Mouse (Mus musculus) skeletal muscle tissue, adult 2 months (tissue): ENCODE results near the gene D10Wsu102e.
"Not testable (repeated sequence)": the region's sequence is repeated elsewhere in the genome, so short reads cannot be mapped to it uniquely, and the experiment has no call there.

Source experiments
- DNase-seq: peaks from one replicate; pipeline ENCODE4 v3.0.0-alpha.2; 2012; ENCODE audit warnings: low read depth, low spot score

Gene D10Wsu102e

DNA sequence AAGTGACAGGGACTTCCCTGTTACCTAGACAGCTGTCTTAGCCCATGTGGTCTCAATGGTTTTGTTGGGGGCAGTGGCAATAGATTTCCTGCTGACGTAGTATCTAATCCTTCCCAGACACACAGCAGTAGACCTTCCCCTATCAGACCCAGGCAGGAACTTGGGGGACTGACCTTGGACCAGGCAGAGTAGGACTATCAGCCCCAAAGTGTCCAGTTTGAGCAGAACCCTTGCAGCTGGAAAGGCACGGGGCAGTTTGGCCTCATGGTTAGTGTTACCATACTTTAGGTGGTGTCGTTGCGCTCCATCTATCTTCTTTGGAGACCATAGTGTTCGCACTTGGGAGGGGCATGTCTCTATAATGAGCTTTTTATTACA lies 13.7 kb upstream of the D10Wsu102e start:
- no peak for DNase-seq

DNA sequence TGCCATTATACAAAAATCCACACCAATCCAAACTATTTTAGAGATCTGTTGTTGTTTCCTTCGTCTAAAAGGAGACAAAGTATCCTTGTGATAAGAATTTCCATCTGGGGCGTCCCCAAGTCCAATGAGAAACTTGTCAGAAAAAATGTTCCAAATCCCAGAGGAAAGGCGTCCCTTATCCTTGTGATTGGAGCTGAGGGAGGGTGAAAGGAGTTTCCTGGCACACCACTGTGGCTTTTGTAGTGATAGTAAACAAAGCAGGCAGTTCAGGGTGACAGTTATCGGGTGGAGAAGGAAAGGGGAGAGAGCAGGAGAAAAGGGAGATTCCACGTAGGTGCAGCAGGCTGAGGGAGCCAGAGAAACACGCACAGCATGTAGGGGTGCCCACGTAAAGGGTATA lies 12.5 kb upstream of the D10Wsu102e start:
- DNase-seq: no peak

DNA sequence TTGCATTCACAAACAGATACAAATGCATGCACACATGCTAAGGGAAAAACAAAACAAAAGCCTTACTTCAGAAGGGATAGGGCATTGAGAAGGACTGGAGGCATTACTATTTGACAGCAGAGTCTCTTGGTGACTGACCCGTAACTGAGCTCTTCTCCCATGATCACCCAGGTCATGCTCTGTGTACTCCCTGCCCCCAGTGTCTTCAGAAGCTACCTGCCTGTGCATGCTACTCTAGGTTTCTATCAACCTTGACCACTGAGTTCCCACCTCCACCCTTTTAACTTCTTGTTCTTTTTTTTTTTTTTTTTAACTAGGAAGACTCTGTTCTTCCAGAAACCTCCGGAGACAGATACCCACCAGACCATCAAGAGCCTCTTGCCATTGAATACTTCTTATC lies 9.3 kb upstream of the D10Wsu102e start:
- DNase-seq: no peak

GRCm38 (mm10) chr10:83351779-83352178 lies 8.2 kb upstream of the D10Wsu102e start:
- not testable (repeated sequence) for DNase-seq

- peak; percentile 36 for DNase-seq
These were observed 6.2 kb upstream of the D10Wsu102e start for GRCm38 (mm10) chr10:83353680-83354332.

- no peak for DNase-seq
These were observed 5.7 kb upstream of the D10Wsu102e start for GRCm38 (mm10) chr10:83354333-83354719.

- no peak for DNase-seq
These were observed 3.6 kb upstream of the D10Wsu102e start for GRCm38 (mm10) chr10:83356416-83356815.

DNA sequence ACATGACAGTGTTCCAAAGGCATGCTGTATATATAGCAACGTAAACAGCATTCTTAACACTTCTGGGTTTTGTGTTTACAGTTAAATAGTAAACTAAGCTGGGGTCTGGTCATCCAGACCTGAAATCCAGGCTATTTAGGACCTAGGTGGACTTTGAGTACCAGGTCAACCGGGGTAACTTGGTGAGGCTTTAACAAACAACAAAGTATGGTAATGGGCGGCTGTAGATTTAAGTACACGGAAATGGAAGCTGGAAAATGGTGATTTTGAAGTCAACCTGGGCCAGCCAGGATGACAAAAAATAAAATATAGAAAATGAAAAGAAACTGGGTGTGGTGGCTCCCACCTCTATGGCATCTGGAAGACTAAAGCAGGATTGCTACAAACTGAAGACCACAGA lies 570 bp upstream of the D10Wsu102e start:
- DNase-seq: no peak

DNA sequence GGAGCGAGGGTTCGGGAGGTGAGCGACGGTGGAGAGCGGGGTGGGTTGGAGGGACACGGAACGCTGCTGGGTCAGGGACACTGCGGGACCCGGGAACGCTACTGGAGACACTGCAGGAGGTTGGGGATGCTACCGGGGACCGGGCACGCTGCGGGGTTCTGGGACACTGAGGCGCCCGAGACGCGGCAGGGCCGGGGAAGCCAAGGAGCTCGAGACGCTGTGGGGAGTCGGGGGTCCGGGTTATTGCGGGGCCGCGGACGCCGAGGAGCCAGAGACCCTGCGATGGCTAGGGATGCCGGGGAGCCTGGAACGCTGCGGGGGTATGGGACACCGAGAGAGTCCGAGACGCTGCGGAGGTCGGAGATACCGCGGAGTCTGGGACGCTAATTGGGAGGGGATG lies 335 bp downstream of the D10Wsu102e start:
- DNase-seq: no peak

GRCm38 (mm10) chr10:83361643-83362382 lies 1.8 kb downstream of the D10Wsu102e start:
- no peak for DNase-seq

- no peak for DNase-seq
These were observed 3.4 kb downstream of the D10Wsu102e start for GRCm38 (mm10) chr10:83363451-83363850.

DNA sequence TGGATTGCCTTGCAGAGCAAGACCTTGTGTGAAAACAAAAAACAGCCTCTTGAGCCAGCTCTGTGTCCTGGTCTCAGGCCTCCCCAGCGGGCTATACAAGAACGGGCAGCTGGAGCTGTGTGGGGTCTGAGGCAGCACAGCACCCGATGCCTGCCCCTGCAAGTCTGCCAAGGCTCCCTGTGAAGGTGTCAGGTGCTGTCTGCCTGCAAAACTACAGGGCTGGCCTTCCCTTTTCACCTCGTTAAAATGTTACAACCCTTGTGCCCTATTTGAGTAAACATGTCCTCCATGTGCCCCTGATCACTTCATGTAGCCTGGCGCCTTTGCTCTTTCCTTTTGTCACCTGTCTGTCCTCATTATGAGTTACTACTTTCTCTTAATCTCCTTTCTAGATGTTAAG lies 8.9 kb downstream of the D10Wsu102e start:
- no peak for DNase-seq

DNA sequence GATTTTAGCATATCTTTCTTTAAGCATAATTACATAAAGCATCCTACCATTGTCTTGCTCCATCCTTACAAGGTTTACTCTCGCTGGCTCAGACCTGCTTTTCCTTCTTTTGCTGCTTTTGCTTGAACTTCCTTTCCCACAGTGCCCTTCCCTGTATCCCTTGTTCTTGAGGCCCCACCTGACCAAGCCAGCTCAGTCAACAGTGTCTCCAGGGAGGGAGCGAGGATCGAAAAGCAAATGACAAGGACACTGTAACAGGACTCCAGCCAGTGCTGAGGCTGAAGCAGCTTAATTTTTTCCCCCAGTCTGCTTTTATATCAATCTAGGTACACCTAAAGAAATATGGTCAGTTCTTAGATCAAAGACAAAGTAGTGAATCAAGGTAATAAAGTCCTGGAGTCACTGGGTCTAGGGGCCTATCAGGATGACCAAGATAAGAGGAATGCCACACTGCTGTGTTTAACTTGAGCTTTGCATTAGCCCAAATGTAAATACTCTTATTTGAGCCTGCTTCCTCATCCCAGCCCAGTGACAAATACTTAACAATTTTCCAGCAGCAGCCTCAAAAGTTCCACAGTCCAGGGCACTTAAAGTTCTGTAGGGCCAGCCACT lies 14.1 kb downstream of the D10Wsu102e start:
- no peak for DNase-seq

DNA sequence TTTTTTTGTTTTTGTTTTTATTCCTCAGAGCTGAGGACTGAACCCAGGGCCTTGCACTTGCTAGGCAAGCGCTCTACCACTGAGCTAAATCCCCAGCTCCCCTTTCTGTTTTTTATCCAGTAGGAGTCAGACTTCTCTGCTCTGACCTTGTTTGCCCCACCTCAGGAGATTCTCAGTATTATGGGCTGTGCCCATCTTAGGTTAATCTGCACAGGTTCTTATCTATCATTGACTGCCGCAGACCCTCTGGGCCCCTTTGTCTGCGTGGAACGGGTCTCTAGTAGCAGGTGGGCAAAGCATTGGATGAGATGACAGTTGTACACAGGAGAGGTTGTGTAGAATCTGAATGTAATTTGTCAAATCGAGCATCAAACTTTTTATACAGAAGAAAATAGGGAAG lies 15.4 kb downstream of the D10Wsu102e start:
- not testable (repeated sequence) for DNase-seq

- DNase-seq: no peak
These were observed 17.1 kb downstream of the D10Wsu102e start for GRCm38 (mm10) chr10:83376911-83377682.

DNA sequence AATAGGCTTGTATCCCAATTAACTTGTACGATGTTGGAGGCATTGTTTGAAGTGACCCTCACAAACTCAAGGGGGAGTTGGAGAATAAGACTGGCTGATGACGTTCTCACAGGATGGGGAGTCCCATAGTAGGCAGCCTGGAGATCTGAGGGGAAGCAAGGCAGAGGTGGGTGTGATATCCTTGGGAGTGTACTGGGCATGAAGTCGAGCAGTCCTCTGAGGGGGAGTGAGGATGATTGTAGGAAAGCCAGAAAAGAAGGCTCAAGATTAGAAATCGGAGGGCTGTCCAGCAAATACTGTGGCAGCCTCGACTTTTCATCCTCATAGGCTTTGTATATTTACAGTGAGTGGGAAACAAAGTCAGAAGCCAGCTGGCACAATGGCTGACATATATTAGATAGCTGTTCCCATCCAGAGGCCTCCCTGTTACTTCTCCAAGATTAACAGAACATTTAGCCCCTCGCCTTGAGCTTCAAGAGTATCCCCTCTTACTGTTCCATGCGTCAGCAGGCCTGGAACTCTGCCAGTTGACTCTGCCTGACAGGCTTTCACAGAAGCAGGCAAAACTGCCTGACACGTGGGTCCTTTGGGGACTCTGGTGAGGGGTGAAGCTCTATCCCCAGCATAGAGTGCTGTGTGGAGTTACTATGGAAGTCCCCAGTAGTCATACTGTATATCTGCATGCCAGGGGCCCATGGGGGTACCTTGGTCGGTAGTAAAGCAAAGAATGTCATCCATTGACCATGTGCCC lies 18.2 kb downstream of the D10Wsu102e start:
- DNase-seq: no peak

- no peak for DNase-seq
These were observed 20.5 kb downstream of the D10Wsu102e start for GRCm38 (mm10) chr10:83380501-83380900.

- no peak for DNase-seq
These were observed 22.5 kb downstream of the D10Wsu102e start for GRCm38 (mm10) chr10:83382528-83382927.

- no peak for DNase-seq
These were observed 23.0 kb downstream of the D10Wsu102e start for GRCm38 (mm10) chr10:83382988-83383387.

DNA sequence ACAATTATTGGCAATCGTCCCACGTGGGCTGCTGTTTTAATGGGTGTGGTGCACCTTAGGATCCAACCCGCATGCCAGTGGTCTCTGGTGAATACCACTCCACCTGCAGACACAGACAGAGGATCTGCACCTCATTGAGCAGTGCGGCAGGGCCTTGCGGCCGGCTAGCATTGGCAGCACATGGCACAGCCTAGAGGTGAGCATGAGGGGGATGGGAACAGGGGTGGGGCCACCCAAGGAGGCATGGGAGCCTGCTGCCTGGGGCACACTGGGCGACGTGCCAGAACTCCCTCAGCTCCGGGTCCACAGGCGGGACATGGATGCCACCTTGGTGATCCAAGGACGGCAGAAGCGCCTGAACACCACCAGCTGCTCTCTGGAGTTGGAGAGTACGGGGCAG lies 23.8 kb downstream of the D10Wsu102e start:
- DNase-seq: no peak

DNA sequence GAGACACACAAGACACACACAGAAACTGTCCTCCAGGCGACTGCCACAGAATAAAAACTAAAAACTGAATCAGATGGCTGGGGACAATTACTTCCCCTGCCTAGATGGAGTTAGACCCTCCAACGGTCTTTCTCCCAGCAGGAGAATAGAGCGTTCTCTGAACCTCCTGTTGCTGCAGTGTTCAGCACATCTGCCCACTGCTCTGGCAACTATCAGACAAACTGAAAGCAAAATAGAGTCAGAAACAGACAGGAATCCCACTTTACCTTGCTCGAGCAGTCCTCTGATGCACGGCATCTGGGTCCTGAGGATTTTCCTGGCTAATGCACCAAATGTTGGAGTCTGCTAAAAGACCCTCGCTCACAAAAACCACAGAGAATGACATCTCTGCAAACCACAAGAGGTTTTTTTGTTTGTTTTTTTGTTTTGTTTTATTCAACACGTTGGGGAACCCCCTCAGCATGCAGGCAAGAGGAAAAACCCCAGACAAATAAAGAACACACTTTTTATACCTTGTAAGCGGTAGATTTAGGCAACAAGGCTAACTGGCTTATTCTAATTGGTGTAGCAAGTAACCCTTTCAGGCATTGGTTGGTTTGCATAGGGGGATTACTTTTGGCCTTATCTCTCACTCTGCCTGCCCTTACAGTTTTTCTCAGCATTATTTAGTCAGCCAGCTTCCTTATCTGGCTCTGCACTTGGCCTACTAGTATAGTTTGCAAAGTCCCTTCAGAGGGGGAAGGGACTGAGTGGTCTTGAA lies 24.6 kb downstream of the D10Wsu102e start:
- no peak for DNase-seq
